Mouse (Mus musculus) midbrain, embryonic 15.5 days (tissue): Measurements from ENCODE around the gene Tcirg1. TPM values are rescaled to one million over a fixed set of nuclear protein-coding genes. Genes with fewer than 3 reads are reported as not detected.
A peak's percentile ranks its signal among the peaks of the same experiment; 100 is the strongest.

Experiments
- ATAC-seq: fragments of 200-750 bp; cut with Nextera tagmentation; replicated peaks from 2 replicates; pipeline ENCODE4 v1.8.0; 2017; ENCODE audit warnings: moderate TSS enrichment
- H3K27ac ChIP-seq: fragments of 300-500 bp; sonication (generic); 2 replicates; pipeline ENCODE4 v1.5.1; 2015; ENCODE audit warnings: mild to moderate bottlenecking, inconsistent platforms
- H3K27me3 ChIP-seq: fragments of 300-500 bp; sonication (generic); replicated peaks from 2 replicates; pipeline ENCODE4 v1.6.1; 2015; ENCODE audit warnings: inconsistent platforms
- H3K36me3 ChIP-seq: fragments of 300-500 bp; sonication (generic); replicated peaks from 2 replicates; pipeline ENCODE4 v1.6.1; 2015; ENCODE audit warnings: inconsistent platforms
- H3K4me1 ChIP-seq: fragments of 300-500 bp; sonication (generic); 2 replicates; pipeline ENCODE4 v1.6.1; 2015; ENCODE audit warnings: inconsistent platforms
- H3K4me2 ChIP-seq: fragments of 300-500 bp; sonication (generic); 2 replicates; pipeline ENCODE4 v1.6.1; 2015; ENCODE audit warnings: inconsistent platforms, mild to moderate bottlenecking, moderate library complexity
- H3K4me3 ChIP-seq: fragments of 300-500 bp; sonication (generic); 2 replicates; pipeline ENCODE4 v1.5.1; 2015; ENCODE audit warnings: mild to moderate bottlenecking, inconsistent platforms
- H3K9ac ChIP-seq: fragments of 300-500 bp; sonication (generic); 2 replicates; pipeline ENCODE4 v1.6.1; 2015; ENCODE audit warnings: mild to moderate bottlenecking, inconsistent platforms
- H3K9me3 ChIP-seq: fragments of 300-500 bp; sonication (generic); 2 replicates; pipeline ENCODE4 v1.6.1; 2016; ENCODE audit warnings: inconsistent platforms
- WGBS: fragments of 180-500 bp; shearing (Covaris S2); methylation state at CpG from one replicate; pipeline ENCODE4 v1.1.7; 2015; ENCODE audit warnings: mixed read lengths; 5-methylcytosine and 5-hydroxymethylcytosine counted together
- polyA plus RNA-seq: library from polyadenylated mRNA; unstranded; fragments of >200 nt; fragmentation: Nextera tagmentation; extraction: Ambion mirVana; gene quantifications from 2 replicates; pipeline ENCODE4 v1.2.1, GENCODE M21; 2015

Tcirg1 gene
- polyA plus RNA-seq, 1 experiment from 2014 or later: 14.6 TPM

- 60% methylated on average over 6 of the region's 6 CpGs for WGBS
- Histone ChIP-seq H3K4me2 (no peak overlapping the region), H3K9me3 (no peaks in the 10 kb centered on the region), H3K27me3 (no peaks in the 10 kb centered on the region), H3K4me1 (peaks cover 47% of the 10 kb centered on the region), H3K27ac (0 out of 2 replicates have a peak overlapping the region, but pooled peaks have one; percentile 34), H3K36me3 (no peaks in the 10 kb centered on the region), H3K4me3 (no peak overlapping the region), H3K9ac (no peak overlapping the region)
- ATAC-seq: no peak
Measured at GRCm38 (mm10) chr19:3855091-3855490, 51.8 kb downstream of the Tcirg1 start.

- WGBS: 83% methylated on average over 1 of the region's 1 CpGs
- H3K27ac ChIP-seq: no peak overlapping the region
- no peak for ATAC-seq
- H3K4me2 ChIP-seq: peak overlapping the region; percentile 62; the same call in 1 of the 2 replicates
- H3K4me3 ChIP-seq: no peak overlapping the region
- H3K4me1 ChIP-seq: peaks cover 47% of the 10 kb centered on the region
- H3K36me3 ChIP-seq: no peaks in the 10 kb centered on the region
- H3K9me3 ChIP-seq: no peaks in the 10 kb centered on the region
- no peaks in the 10 kb centered on the region for H3K27me3 ChIP-seq
- no peak overlapping the region for H3K9ac ChIP-seq
Measured at GRCm38 (mm10) chr19:3853891-3854290, 53.0 kb downstream of the Tcirg1 start.

GRCm38 (mm10) chr19:3853121-3853520 is 53.8 kb downstream of the Tcirg1 start:
- Histone ChIP-seq H3K4me1 (peaks cover 47% of the 10 kb centered on the region), H3K36me3 (no peaks in the 10 kb centered on the region), H3K9me3 (no peaks in the 10 kb centered on the region), H3K27me3 (no peaks in the 10 kb centered on the region), H3K4me3 (peak overlapping the region; percentile 83), H3K4me2 (peak overlapping the region; percentile 62), H3K27ac (no peak overlapping the region), H3K9ac (no peak overlapping the region)
- no peak for ATAC-seq
- 92% methylated on average over 10 of the region's 10 CpGs for WGBS

- Histone ChIP-seq H3K9ac (peak overlapping the region; percentile 92), H3K36me3 (no peaks in the 10 kb centered on the region), H3K4me2 (peak overlapping the region; percentile 62), H3K27me3 (no peaks in the 10 kb centered on the region), H3K4me1 (peaks cover 44% of the 10 kb centered on the region), H3K9me3 (no peaks in the 10 kb centered on the region), H3K4me3 (peak overlapping the region; percentile 83), H3K27ac (peak overlapping the region; percentile 96)
- WGBS: under 1% methylated on average over 66 of the region's 74 CpGs
- peak; percentile 43 for ATAC-seq
Measured at GRCm38 (mm10) chr19:3851979-3852681, 54.8 kb downstream of the Tcirg1 start.

- H3K4me1 ChIP-seq: peaks cover 41% of the 10 kb centered on the region
- peak within 1 kb of the TSS; percentile 92 for H3K9ac ChIP-seq
- WGBS: under 1% methylated on average over 51 of the region's 54 CpGs
- no peaks in the 10 kb centered on the region for H3K9me3 ChIP-seq
- H3K36me3 ChIP-seq: no peaks in the 10 kb centered on the region
- peak within 1 kb of the TSS; percentile 96 for H3K27ac ChIP-seq
- H3K4me2 ChIP-seq: peak within 1 kb of the TSS; percentile 62
- H3K27me3 ChIP-seq: no peaks in the 10 kb centered on the region
- peak within 1 kb of the TSS; percentile 83 for H3K4me3 ChIP-seq
- ATAC-seq: peak; percentile 99
Measured at GRCm38 (mm10) chr19:3851502-3851962, 55.4 kb downstream of the Tcirg1 start, which contains the start of gene Chka. Chka (plus strand) TSS chr19:3851773.

- Histone ChIP-seq H3K4me3 (peak overlapping the region; percentile 83), H3K27ac (peak overlapping the region; percentile 57), H3K36me3 (no peaks in the 10 kb centered on the region), H3K9ac (peak overlapping the region; percentile 25), H3K27me3 (no peaks in the 10 kb centered on the region), H3K4me2 (peak overlapping the region; percentile 62), H3K9me3 (no peaks in the 10 kb centered on the region), H3K4me1 (peaks cover 36% of the 10 kb centered on the region)
- WGBS: 6% methylated on average over 19 of the region's 19 CpGs
- peak; percentile 10 for ATAC-seq
Measured at GRCm38 (mm10) chr19:3850847-3851469, 56.0 kb downstream of the Tcirg1 start.

GRCm38 (mm10) chr19:3850076-3850475 is 56.9 kb downstream of the Tcirg1 start:
- WGBS: 34% methylated on average over 5 of the region's 5 CpGs
- no peaks in the 10 kb centered on the region for H3K9me3 ChIP-seq

GRCm38 (mm10) chr19:3849251-3849650 is 57.7 kb downstream of the Tcirg1 start:
- no peak overlapping the region for H3K27ac ChIP-seq
- H3K4me2 ChIP-seq: no peak overlapping the region
- H3K36me3 ChIP-seq: no peaks in the 10 kb centered on the region
- no peaks in the 10 kb centered on the region for H3K9me3 ChIP-seq
- peaks cover 21% of the 10 kb centered on the region for H3K4me1 ChIP-seq
- 86% methylated on average over 2 of the region's 2 CpGs for WGBS
- H3K27me3 ChIP-seq: no peaks in the 10 kb centered on the region
- no peak for ATAC-seq
- no peak overlapping the region for H3K4me3 ChIP-seq
- H3K9ac ChIP-seq: no peak overlapping the region

More at GRCm38 (mm10) chr19:3850076-3850475, 56.9 kb downstream of the Tcirg1 start:
- Histone ChIP-seq H3K36me3 (no peaks in the 10 kb centered on the region), H3K27me3 (no peaks in the 10 kb centered on the region), H3K27ac (no peak overlapping the region), H3K4me3 (no peak overlapping the region), H3K9ac (no peak overlapping the region), H3K4me2 (no peak overlapping the region), H3K4me1 (peaks cover 27% of the 10 kb centered on the region)
- no peak for ATAC-seq

GRCm38 (mm10) chr19:3848207-3848808 is 58.6 kb downstream of the Tcirg1 start:
- Histone ChIP-seq H3K36me3 (no peaks in the 10 kb centered on the region), H3K9me3 (no peaks in the 10 kb centered on the region), H3K27me3 (no peaks in the 10 kb centered on the region), H3K4me1 (peaks cover 12% of the 10 kb centered on the region), H3K4me2 (no peak overlapping the region), H3K9ac (no peak overlapping the region), H3K4me3 (no peak overlapping the region), H3K27ac (no peak overlapping the region)
- 88% methylated on average over 7 of the region's 7 CpGs for WGBS
- ATAC-seq: no peak

GRCm38 (mm10) chr19:3847711-3848110 is 59.2 kb downstream of the Tcirg1 start:
- Histone ChIP-seq H3K4me2 (no peak overlapping the region), H3K36me3 (no peaks in the 10 kb centered on the region), H3K4me3 (no peak overlapping the region), H3K27me3 (no peaks in the 10 kb centered on the region), H3K9ac (no peak overlapping the region), H3K4me1 (peaks cover 8% of the 10 kb centered on the region), H3K27ac (no peak overlapping the region), H3K9me3 (no peaks in the 10 kb centered on the region)
- ATAC-seq: no peak
- 80% methylated on average over 5 of the region's 5 CpGs for WGBS

- no peak overlapping the region for H3K4me2 ChIP-seq
- H3K27ac ChIP-seq: no peak overlapping the region
- no peaks in the 10 kb centered on the region for H3K27me3 ChIP-seq
- H3K36me3 ChIP-seq: no peaks in the 10 kb centered on the region
- H3K9me3 ChIP-seq: no peaks in the 10 kb centered on the region
- 83% methylated on average over 10 of the region's 10 CpGs for WGBS
- H3K9ac ChIP-seq: no peak overlapping the region
- H3K4me3 ChIP-seq: no peak overlapping the region
- peaks cover 8% of the 10 kb centered on the region for H3K4me1 ChIP-seq
- ATAC-seq: no peak
Measured at GRCm38 (mm10) chr19:3846676-3847604, 60.0 kb downstream of the Tcirg1 start.
